Mouse (Mus musculus): ENCODE measurements at regions not wholly inside any gene's neighbourhood (a gene's known extent, or its start where the extent isn't known, plus 50 kb on each side); places are given as distances from the start of the nearest gene placed in this dataset.

DNA sequence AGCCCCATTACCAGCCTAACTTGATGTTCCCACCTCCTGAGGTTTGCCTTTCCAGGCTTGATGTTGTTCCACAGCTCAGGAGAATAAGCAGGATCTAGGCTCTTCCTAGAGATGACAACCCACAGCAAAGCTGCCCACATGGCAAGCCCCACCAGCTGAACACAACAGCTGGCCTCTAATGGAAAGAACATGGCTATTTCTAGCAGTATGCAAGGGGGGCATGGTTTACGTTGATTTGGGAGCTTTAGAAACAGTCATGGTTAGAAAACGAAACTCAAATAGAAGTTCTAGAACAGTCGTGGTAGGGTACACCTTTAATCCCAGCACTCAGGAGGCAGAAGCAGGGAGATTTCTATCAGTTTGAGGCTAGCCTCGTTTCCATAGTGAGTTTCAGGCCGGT, 123.5 kb upstream of the Rreb1 start:
- DNase-seq (ENCODE audit: low spot score) = no peak
- Histone ChIP-seq H3K27me3 (ENCODE audit: control insufficient read depth, insufficient read depth, low read length) (no peaks in the 10 kb centered on the region), H3K27ac (replicated peaks) (no peak overlapping the region), H3K4me1 (replicated peaks; ENCODE audit: control insufficient read depth, insufficient read depth) (no peaks in the 10 kb centered on the region), H3K4me3 (ENCODE audit: low read depth, low read length) (no peak overlapping the region), H3K9me3 (ENCODE audit: control insufficient read depth, low read length) (no peaks in the 10 kb centered on the region), H3K36me3 (ENCODE audit: control insufficient read depth, insufficient read depth, low read length) (no peaks in the 10 kb centered on the region), H3K9ac (ENCODE audit: low read length) (no peak overlapping the region), H3K4me2 (replicated peaks; ENCODE audit: low read depth) (no peak overlapping the region)
- whole genome bisulfite sequencing = 76% methylated on average over 5 of the region's 5 CpGs
- TF ChIP-seq EP300 (optimal IDR thresholded peaks at IDR 0.05) (no peak), CTCF (IDR thresholded peaks at IDR 0.05; ENCODE audit: low read depth) (no peak)
- ATAC-seq (ENCODE audit: low FRiP score, low TSS enrichment) = no peak

DNA sequence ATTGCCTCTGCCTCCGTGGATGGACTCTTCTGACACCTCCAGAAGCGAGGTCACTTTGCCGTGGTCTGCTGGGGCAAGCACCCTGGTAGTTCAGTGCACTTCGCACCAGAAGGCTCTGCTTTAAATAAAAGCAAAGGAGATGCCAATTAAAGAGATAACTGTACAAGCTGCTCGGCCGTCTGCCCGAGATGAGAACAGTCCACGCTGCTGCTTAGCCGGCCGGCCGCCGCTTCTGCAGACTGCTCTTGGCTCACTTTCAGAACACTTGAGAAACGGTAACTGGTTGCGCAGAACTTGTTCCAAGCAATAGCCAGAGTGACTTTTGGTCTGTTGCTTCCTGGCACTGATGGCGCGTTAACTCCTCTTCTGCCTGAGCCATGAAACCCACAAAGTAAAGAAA, 121.0 kb upstream of the Rreb1 start:
- DNase-seq (ENCODE audit: low spot score) (no peak), ATAC-seq (ENCODE audit: low FRiP score, low TSS enrichment) (no peak)
- H3K9ac ChIP-seq (ENCODE audit: low read length) = no peak overlapping the region
- no peak overlapping the region for H3K4me3 ChIP-seq (ENCODE audit: low read depth, low read length)
- TF ChIP-seq EP300 (optimal IDR thresholded peaks at IDR 0.05) (no peak), CTCF (IDR thresholded peaks at IDR 0.05; ENCODE audit: low read depth) (no peak)
- H3K27ac ChIP-seq (replicated peaks) = no peak overlapping the region
- H3K4me2 ChIP-seq (replicated peaks; ENCODE audit: low read depth) = 0 out of 2 replicates have a peak overlapping the region, but pooled peaks have one; percentile 20
- H3K9me3 ChIP-seq (ENCODE audit: control insufficient read depth, low read length) = no peaks in the 10 kb centered on the region
- WGBS = 55% methylated on average over 16 of the region's 16 CpGs
- H3K36me3 ChIP-seq (ENCODE audit: control insufficient read depth, insufficient read depth, low read length) = no peaks in the 10 kb centered on the region
- H3K4me1 ChIP-seq (replicated peaks; ENCODE audit: control insufficient read depth, insufficient read depth) = no peaks in the 10 kb centered on the region
- no peaks in the 10 kb centered on the region for H3K27me3 ChIP-seq (ENCODE audit: control insufficient read depth, insufficient read depth, low read length)

DNA sequence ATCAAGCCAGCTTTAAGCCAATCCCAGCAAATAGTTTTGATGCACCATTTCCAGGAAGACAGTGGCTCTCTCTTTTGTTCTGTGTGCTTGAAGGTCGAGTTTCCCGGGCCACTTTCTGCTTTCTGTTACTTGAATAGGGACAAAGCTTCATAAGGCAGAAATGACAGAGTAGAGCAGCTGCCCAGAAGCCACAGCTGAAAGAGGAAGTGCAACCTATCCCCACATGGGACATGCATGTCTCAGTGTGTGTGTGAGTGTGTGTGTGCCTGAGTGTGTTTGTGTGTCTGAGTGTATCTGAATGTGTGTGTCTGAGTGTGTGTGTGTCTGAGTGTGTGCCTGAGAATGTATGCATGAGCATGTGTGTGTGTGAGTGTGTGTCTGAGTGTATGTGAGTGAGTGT, 120.2 kb upstream of the Rreb1 start:
- 51% methylated on average over 2 of the region's 2 CpGs for WGBS
- H3K27ac ChIP-seq (replicated peaks) = no peak overlapping the region
- H3K27me3 ChIP-seq (ENCODE audit: control insufficient read depth, insufficient read depth, low read length) = no peaks in the 10 kb centered on the region
- no peak overlapping the region for H3K9ac ChIP-seq (ENCODE audit: low read length)
- TF ChIP-seq EP300 (optimal IDR thresholded peaks at IDR 0.05) (no peak), CTCF (IDR thresholded peaks at IDR 0.05; ENCODE audit: low read depth) (no peak)
- H3K4me1 ChIP-seq (replicated peaks; ENCODE audit: control insufficient read depth, insufficient read depth) = no peaks in the 10 kb centered on the region
- ATAC-seq (ENCODE audit: low FRiP score, low TSS enrichment) = no peak
- no peak overlapping the region for H3K4me3 ChIP-seq (ENCODE audit: low read depth, low read length)
- DNase-seq (ENCODE audit: low spot score) = no peak
- no peak overlapping the region for H3K4me2 ChIP-seq (replicated peaks; ENCODE audit: low read depth)
- H3K9me3 ChIP-seq (ENCODE audit: control insufficient read depth, low read length) = no peaks in the 10 kb centered on the region
- no peaks in the 10 kb centered on the region for H3K36me3 ChIP-seq (ENCODE audit: control insufficient read depth, insufficient read depth, low read length)

DNA sequence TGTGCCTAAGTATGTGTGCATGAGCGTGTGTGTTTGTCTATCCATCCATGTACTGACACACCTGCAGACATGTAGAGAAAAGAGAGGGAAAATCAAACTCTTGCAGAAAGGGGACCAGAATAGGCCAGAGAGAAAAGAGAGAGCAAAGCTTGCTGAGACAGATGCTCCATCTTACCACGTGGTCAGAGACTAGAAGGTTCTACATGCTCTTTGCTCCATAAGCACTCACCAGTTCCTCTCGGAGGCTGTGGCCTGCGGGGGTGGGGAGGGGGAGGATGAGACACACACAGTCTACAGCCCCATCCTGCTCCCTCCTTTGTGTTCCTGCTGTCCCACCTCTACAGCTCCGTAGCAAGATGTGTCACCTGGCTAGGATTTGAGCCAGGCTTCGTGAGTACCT, 119.7 kb upstream of the Rreb1 start:
- Histone ChIP-seq H3K27ac (replicated peaks) (no peak overlapping the region), H3K4me3 (ENCODE audit: low read depth, low read length) (no peak overlapping the region), H3K9me3 (ENCODE audit: control insufficient read depth, low read length) (no peaks in the 10 kb centered on the region), H3K4me1 (replicated peaks; ENCODE audit: control insufficient read depth, insufficient read depth) (no peaks in the 10 kb centered on the region), H3K27me3 (ENCODE audit: control insufficient read depth, insufficient read depth, low read length) (no peaks in the 10 kb centered on the region), H3K4me2 (replicated peaks; ENCODE audit: low read depth) (no peak overlapping the region), H3K9ac (ENCODE audit: low read length) (no peak overlapping the region), H3K36me3 (ENCODE audit: control insufficient read depth, insufficient read depth, low read length) (no peaks in the 10 kb centered on the region)
- 75% methylated on average over 6 of the region's 6 CpGs for WGBS
- ATAC-seq (ENCODE audit: low FRiP score, low TSS enrichment) = no peak
- TF ChIP-seq EP300 (optimal IDR thresholded peaks at IDR 0.05) (no peak), CTCF (IDR thresholded peaks at IDR 0.05; ENCODE audit: low read depth) (no peak)
- no peak for DNase-seq (ENCODE audit: low spot score)

DNA sequence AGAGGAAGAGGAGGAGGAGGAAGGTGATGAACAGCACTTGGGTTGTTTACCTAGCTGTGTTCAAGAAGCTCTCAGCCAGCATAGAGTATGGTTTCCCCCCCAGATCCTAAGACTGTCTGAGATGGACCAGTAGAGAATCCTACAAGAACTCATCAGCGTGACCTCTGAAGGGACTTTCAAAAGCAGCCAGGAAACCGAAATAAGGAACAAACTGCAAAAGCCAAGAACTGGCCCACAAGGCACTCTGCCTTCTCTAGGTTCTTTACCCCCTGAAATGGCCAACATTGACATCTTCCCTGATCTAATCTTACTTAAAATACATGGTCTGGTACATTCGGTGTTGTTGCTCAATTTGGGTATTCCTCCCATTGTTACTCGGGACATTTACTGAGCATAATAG, 118.1 kb upstream of the Rreb1 start:
- Histone ChIP-seq H3K4me2 (replicated peaks; ENCODE audit: low read depth) (no peak overlapping the region), H3K36me3 (ENCODE audit: control insufficient read depth, insufficient read depth, low read length) (no peaks in the 10 kb centered on the region), H3K4me3 (ENCODE audit: low read depth, low read length) (no peak overlapping the region), H3K27ac (replicated peaks) (no peak overlapping the region), H3K9me3 (ENCODE audit: control insufficient read depth, low read length) (no peaks in the 10 kb centered on the region), H3K4me1 (replicated peaks; ENCODE audit: control insufficient read depth, insufficient read depth) (no peaks in the 10 kb centered on the region), H3K9ac (ENCODE audit: low read length) (no peak overlapping the region), H3K27me3 (ENCODE audit: control insufficient read depth, insufficient read depth, low read length) (no peaks in the 10 kb centered on the region)
- WGBS = 89% methylated on average over 4 of the region's 4 CpGs
- no peak for DNase-seq (ENCODE audit: low spot score)
- TF ChIP-seq EP300 (optimal IDR thresholded peaks at IDR 0.05) (no peak), CTCF (IDR thresholded peaks at IDR 0.05; ENCODE audit: low read depth) (no peak)
- no peak for ATAC-seq (ENCODE audit: low FRiP score, low TSS enrichment)

DNA sequence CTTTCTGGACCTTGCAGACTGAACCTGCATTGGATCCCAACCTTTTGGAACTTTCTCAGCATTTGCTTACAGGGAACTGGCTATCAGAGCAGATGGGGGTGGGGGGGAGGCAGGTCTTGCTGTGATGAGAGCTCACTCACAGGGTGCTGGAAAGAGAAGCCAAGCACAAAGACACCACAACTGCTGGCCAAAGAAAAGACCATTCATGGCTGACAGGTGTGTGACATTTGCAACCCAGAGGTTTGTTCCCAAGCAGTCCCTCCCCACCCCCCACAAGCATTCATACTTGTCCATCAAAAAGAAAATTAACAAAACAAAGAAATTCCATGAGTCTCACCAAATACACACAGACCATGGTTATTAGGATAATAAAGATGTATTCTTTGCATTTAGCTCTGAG, 117.5 kb upstream of the Rreb1 start:
- ATAC-seq (ENCODE audit: low FRiP score, low TSS enrichment) (no peak), DNase-seq (ENCODE audit: low spot score) (no peak)
- TF ChIP-seq EP300 (optimal IDR thresholded peaks at IDR 0.05) = no peak
- no peak for TF ChIP-seq CTCF (IDR thresholded peaks at IDR 0.05; ENCODE audit: low read depth)
- Histone ChIP-seq H3K27me3 (ENCODE audit: control insufficient read depth, insufficient read depth, low read length) (no peaks in the 10 kb centered on the region), H3K4me3 (ENCODE audit: low read depth, low read length) (no peak overlapping the region), H3K36me3 (ENCODE audit: control insufficient read depth, insufficient read depth, low read length) (no peaks in the 10 kb centered on the region), H3K4me2 (replicated peaks; ENCODE audit: low read depth) (no peak overlapping the region), H3K9ac (ENCODE audit: low read length) (no peak overlapping the region), H3K27ac (replicated peaks) (no peak overlapping the region), H3K9me3 (ENCODE audit: control insufficient read depth, low read length) (no peaks in the 10 kb centered on the region), H3K4me1 (replicated peaks; ENCODE audit: control insufficient read depth, insufficient read depth) (no peaks in the 10 kb centered on the region)

Measured in stomach, postnatal 0 days (tissue).